Mouse (Mus musculus): ENCODE data around the gene Hnrnpm.
"Not testable (repeated sequence)": the region's sequence is repeated elsewhere in the genome, so short reads cannot be mapped to it uniquely, and the experiment has no call there.

Hnrnpm gene

GRCm38 (mm10) chr17:33686760-33687159, at the start of gene Hnrnpm:
Gene Hnrnpm (minus strand): TSS chr17:33686860.
- DNase-seq = no peak

- not testable (repeated sequence) for DNase-seq
These were observed 46.9 kb upstream of the Hnrnpm start for GRCm38 (mm10) chr17:33733526-33733925.

GRCm38 (mm10) chr17:33732556-33733083, 46.0 kb upstream of the Hnrnpm start:
- DNase-seq = not testable (repeated sequence)

GRCm38 (mm10) chr17:33729215-33729614, 42.6 kb upstream of the Hnrnpm start:
- no peak for DNase-seq

GRCm38 (mm10) chr17:33728396-33728795, 41.7 kb upstream of the Hnrnpm start:
- DNase-seq = no peak

- DNase-seq = no peak
These were observed 33.2 kb upstream of the Hnrnpm start for GRCm38 (mm10) chr17:33719736-33720378.

- DNase-seq = no peak
These were observed 32.5 kb upstream of the Hnrnpm start for GRCm38 (mm10) chr17:33718944-33719725.

GRCm38 (mm10) chr17:33718384-33718881, 31.8 kb upstream of the Hnrnpm start, which contains the start of gene March2:
Gene March2 (minus strand): TSS chr17:33718670.
- DNase-seq = peak; percentile 99

GRCm38 (mm10) chr17:33717982-33718381, 31.3 kb upstream of the Hnrnpm start:
- no peak for DNase-seq

- DNase-seq = no peak
These were observed 30.6 kb upstream of the Hnrnpm start for GRCm38 (mm10) chr17:33717246-33717645.

GRCm38 (mm10) chr17:33714779-33715178, 28.1 kb upstream of the Hnrnpm start:
- no peak for DNase-seq

- no peak for DNase-seq
These were observed 26.6 kb upstream of the Hnrnpm start for GRCm38 (mm10) chr17:33713271-33713670.

GRCm38 (mm10) chr17:33709834-33710233, 23.2 kb upstream of the Hnrnpm start:
- no peak for DNase-seq

GRCm38 (mm10) chr17:33703091-33703490, 16.4 kb upstream of the Hnrnpm start:
- DNase-seq = no peak

GRCm38 (mm10) chr17:33702178-33702577, 15.5 kb upstream of the Hnrnpm start:
- no peak for DNase-seq

- DNase-seq = no peak
These were observed 8.8 kb upstream of the Hnrnpm start for GRCm38 (mm10) chr17:33695471-33695870.

GRCm38 (mm10) chr17:33685249-33685653, 1.4 kb downstream of the Hnrnpm start:
- DNase-seq = peak; percentile 97

- peak; percentile 57 for DNase-seq
These were observed 1.9 kb downstream of the Hnrnpm start for GRCm38 (mm10) chr17:33684671-33685231.

- no peak for DNase-seq
These were observed 4.9 kb downstream of the Hnrnpm start for GRCm38 (mm10) chr17:33681767-33682166.

GRCm38 (mm10) chr17:33678771-33679170, 7.9 kb downstream of the Hnrnpm start:
- DNase-seq = no peak

- no peak for DNase-seq
These were observed 10.6 kb downstream of the Hnrnpm start for GRCm38 (mm10) chr17:33676086-33676485.

GRCm38 (mm10) chr17:33675452-33675851, 11.2 kb downstream of the Hnrnpm start:
- DNase-seq = no peak

GRCm38 (mm10) chr17:33673837-33674236, 12.8 kb downstream of the Hnrnpm start:
- DNase-seq = no peak
